Mouse (Mus musculus): Measurements from ENCODE around the gene Tmem107. TPM values are rescaled to one million over a fixed set of nuclear protein-coding genes. Genes with fewer than 3 reads are reported as not detected.

The Tmem107 gene
- total and polyA plus RNA-seq, 3 experiments = 22.6 to 31.3 (median 30.1) TPM

- dilution Hi-C loops (cut with MboI; ENCODE audit: extremely low pct_ligation_motif_present, extremely low pct_unique_long_range_greater_than_20kb, low sequenced_read_pairs) = no loop called here
Measured at GRCm38 (mm10) chr11:69077316-69077715, 6.7 kb downstream of the Tmem107 start.

GRCm38 (mm10) chr11:69078041-69078440 lies 7.4 kb downstream of the Tmem107 start:
- no peak for DNase-seq (ENCODE audit: extremely low read depth)
- Histone ChIP-seq H3K9me3 (replicated peaks; ENCODE audit: low read length) (no peaks in the 10 kb centered on the region), H3K4me1 (ENCODE audit: control insufficient read depth in 1 of 2, insufficient read depth in 2 of 2) (peaks cover 24 to 59% of the 10 kb centered on the region in 2 experiments), H3K36me3 (replicated peaks in 1 of 2; ENCODE audit: control insufficient read depth in 1 of 2, insufficient read depth in 1 of 2, low read length in 1 of 2) (no peaks in the 10 kb centered on the region), H3K4me3 (replicated peaks in 1 of 3; ENCODE audit: low read depth in 2 of 3, low read length in 2 of 3, poor library complexity in 1 of 3) (no peak overlapping the region), H3K27me3 (replicated peaks) (peaks cover 13% of the 10 kb centered on the region), H3K79me2 (replicated peaks; ENCODE audit: control insufficient read depth, extremely low read depth, insufficient read depth, poor library complexity, severe bottlenecking) (no peaks in the 10 kb centered on the region), H3K27ac (ENCODE audit: insufficient read depth, low read depth) (no peak overlapping the region), H3K9ac (ENCODE audit: insufficient read depth, low read depth) (no peak overlapping the region), H3K4me2 (ENCODE audit: insufficient read depth, low read depth, poor library complexity, severe bottlenecking) (no peak overlapping the region)
- dilution Hi-C loops (cut with MboI; ENCODE audit: extremely low pct_ligation_motif_present, extremely low pct_unique_long_range_greater_than_20kb, low sequenced_read_pairs) (no loop called here), in situ Hi-C loops (cut with MboI; ENCODE audit: low pct_ligation_motif_present, low pct_unique_long_range_greater_than_20kb, low sequenced_read_pairs) (loop anchor here (25.0 kb wide), 1 partner anchor 934 kb away; the partner anchor contains the start of genes Acadvl, Dlg4 and Dvl2)
- TF ChIP-seq ELF1 (IDR thresholded peaks at IDR 0.05; ENCODE audit: low read depth, low read length) = no peak
- no peak for TF ChIP-seq HCFC1 (IDR thresholded peaks at IDR 0.05; ENCODE audit: low read depth, low read length)
- TF ChIP-seq RAD21 (IDR thresholded peaks at IDR 0.05; ENCODE audit: low read depth, low read length) = no peak
- no peak for TF ChIP-seq TBP (conservative IDR thresholded peaks at IDR 0.05; ENCODE audit: low read depth, low read length)
- no peak for TF ChIP-seq BHLHE40 (IDR thresholded peaks at IDR 0.05; ENCODE audit: low read depth, low read length)
- TF ChIP-seq TCF12 (IDR thresholded peaks at IDR 0.05; ENCODE audit: low read depth, low read length) = no peak
- TF ChIP-seq MAFK (IDR thresholded peaks at IDR 0.05; ENCODE audit: insufficient replicate concordance, low read length) = no peak
- TF ChIP-seq MEF2A (IDR thresholded peaks at IDR 0.05; ENCODE audit: borderline replicate concordance, low read depth, low read length) = no peak

More at GRCm38 (mm10) chr11:69077316-69077715, 6.7 kb downstream of the Tmem107 start:
- Histone ChIP-seq H3K4me3 (replicated peaks in 1 of 3; ENCODE audit: low read depth in 2 of 3, low read length in 2 of 3, poor library complexity in 1 of 3) (no peak overlapping the region), H3K79me2 (replicated peaks; ENCODE audit: control insufficient read depth, extremely low read depth, insufficient read depth, poor library complexity, severe bottlenecking) (no peaks in the 10 kb centered on the region), H3K9ac (ENCODE audit: insufficient read depth, low read depth) (no peak overlapping the region), H3K9me3 (replicated peaks; ENCODE audit: low read length) (no peaks in the 10 kb centered on the region), H3K27me3 (replicated peaks) (peaks cover 7% of the 10 kb centered on the region), H3K36me3 (replicated peaks in 1 of 2; ENCODE audit: control insufficient read depth in 1 of 2, insufficient read depth in 1 of 2, low read length in 1 of 2) (no peaks in the 10 kb centered on the region), H3K4me2 (ENCODE audit: insufficient read depth, low read depth, poor library complexity, severe bottlenecking) (no peak overlapping the region), H3K4me1 (ENCODE audit: control insufficient read depth in 1 of 2, insufficient read depth in 2 of 2) (peaks cover 25 to 63% of the 10 kb centered on the region in 2 experiments), H3K27ac (ENCODE audit: insufficient read depth, low read depth) (no peak overlapping the region)
- no peak for DNase-seq (ENCODE audit: extremely low read depth)
- in situ Hi-C loops (cut with MboI; ENCODE audit: low pct_ligation_motif_present, low pct_unique_long_range_greater_than_20kb, low sequenced_read_pairs) = loop anchor here (25.0 kb wide), 1 partner anchor 935 kb away; the partner anchor contains the start of genes Acadvl, Dlg4 and Dvl2
- TF ChIP-seq KAT2A (IDR thresholded peaks at IDR 0.05; ENCODE audit: insufficient replicate concordance, low read length) = no peak
- no peak for TF ChIP-seq MYC (IDR thresholded peaks at IDR 0.05; ENCODE audit: low read depth, low read length)

GRCm38 (mm10) chr11:69078805-69079438 lies 8.3 kb downstream of the Tmem107 start:
- peak; percentile 92 for DNase-seq (ENCODE audit: extremely low read depth)
- H3K4me2 ChIP-seq (ENCODE audit: insufficient read depth, low read depth, poor library complexity, severe bottlenecking) = peak overlapping the region; percentile 76
- peaks cover 17% of the 10 kb centered on the region for H3K27me3 ChIP-seq (replicated peaks)
- peaks cover 24 to 54% of the 10 kb centered on the region in 2 experiments for H3K4me1 ChIP-seq (ENCODE audit: control insufficient read depth in 1 of 2, insufficient read depth in 2 of 2)
- H3K9ac ChIP-seq (ENCODE audit: insufficient read depth, low read depth) = no peak overlapping the region
- H3K27ac ChIP-seq (ENCODE audit: insufficient read depth, low read depth) = peak overlapping the region; percentile 60
- peaks cover 4% of the 10 kb centered on the region for H3K9me3 ChIP-seq (replicated peaks; ENCODE audit: low read length)
- H3K4me3 ChIP-seq (replicated peaks in 1 of 3; ENCODE audit: low read depth in 2 of 3, low read length in 2 of 3, poor library complexity in 1 of 3) = no peak overlapping the region
- no peaks in the 10 kb centered on the region for H3K36me3 ChIP-seq (replicated peaks in 1 of 2; ENCODE audit: control insufficient read depth in 1 of 2, insufficient read depth in 1 of 2, low read length in 1 of 2)
- in situ Hi-C loops (cut with MboI; ENCODE audit: low pct_ligation_motif_present, low pct_unique_long_range_greater_than_20kb, low sequenced_read_pairs) (loop anchor here (25.0 kb wide), 1 partner anchor 933 kb away; the partner anchor contains the start of genes Acadvl, Dlg4 and Dvl2), dilution Hi-C loops (cut with MboI; ENCODE audit: extremely low pct_ligation_motif_present, extremely low pct_unique_long_range_greater_than_20kb, low sequenced_read_pairs) (no loop called here)
- no peaks in the 10 kb centered on the region for H3K79me2 ChIP-seq (replicated peaks; ENCODE audit: control insufficient read depth, extremely low read depth, insufficient read depth, poor library complexity, severe bottlenecking)
- TF ChIP-seq MEF2A (IDR thresholded peaks at IDR 0.05; ENCODE audit: borderline replicate concordance, low read depth, low read length) = peak; percentile 89
- TF ChIP-seq KAT2A (IDR thresholded peaks at IDR 0.05; ENCODE audit: insufficient replicate concordance, low read length) = 0 out of 2 replicates have a peak, but pooled peaks have one; percentile 45
- TF ChIP-seq MXI1 (IDR thresholded peaks at IDR 0.05; ENCODE audit: low read depth, low read length) = peak; percentile 77
- peak; percentile 93 for TF ChIP-seq TCF12 (IDR thresholded peaks at IDR 0.05; ENCODE audit: low read depth, low read length)
- peak; percentile 98 for TF ChIP-seq EP300 (IDR thresholded peaks at IDR 0.05; ENCODE audit: low read length)
- peak; percentile 91 for TF ChIP-seq BHLHE40 (IDR thresholded peaks at IDR 0.05; ENCODE audit: low read depth, low read length)
- TF ChIP-seq CTCF (conservative IDR thresholded peaks at IDR 0.05 in 1 of 2, IDR thresholded peaks at IDR 0.05 in 1 of 2; ENCODE audit: low read depth in 2 of 2, low read length in 2 of 2) = no peak
- peak; percentile 30 for TF ChIP-seq SMC3 (IDR thresholded peaks at IDR 0.05; ENCODE audit: low read depth, low read length)
- peak; percentile 89 for TF ChIP-seq TBP (conservative IDR thresholded peaks at IDR 0.05; ENCODE audit: low read depth, low read length)
- peak; percentile 57 for TF ChIP-seq HCFC1 (IDR thresholded peaks at IDR 0.05; ENCODE audit: low read depth, low read length)
- no peak for TF ChIP-seq USF2 (conservative IDR thresholded peaks at IDR 0.05; ENCODE audit: low read depth, low read length)
- peak; percentile 56; the same call in 1 of the 2 replicates for TF ChIP-seq CHD2 (IDR thresholded peaks at IDR 0.05; ENCODE audit: low read length)
- TF ChIP-seq MAZ (IDR thresholded peaks at IDR 0.05; ENCODE audit: low read depth, low read length) = peak; percentile 53
- no peak for TF ChIP-seq USF1 (IDR thresholded peaks at IDR 0.05; ENCODE audit: low read depth, low read length)
- peak; percentile 99 for TF ChIP-seq IRF4 (IDR thresholded peaks at IDR 0.05; ENCODE audit: low read depth, low read length)
- no peak for TF ChIP-seq ZKSCAN1 (IDR thresholded peaks at IDR 0.05; ENCODE audit: borderline replicate concordance, low read depth, low read length)
- TF ChIP-seq ZNF384 (IDR thresholded peaks at IDR 0.05; ENCODE audit: low read depth, low read length) = peak; percentile 93
- peak; percentile 94 for TF ChIP-seq MYC (IDR thresholded peaks at IDR 0.05; ENCODE audit: low read depth, low read length)
- no peak for TF ChIP-seq POLR2AphosphoS2 (IDR thresholded peaks at IDR 0.05; ENCODE audit: low read depth, low read length)
- peak; percentile 64; the same call in 1 of the 2 replicates for TF ChIP-seq ELF1 (IDR thresholded peaks at IDR 0.05; ENCODE audit: low read depth, low read length)
